In the genomic region with DNA sequence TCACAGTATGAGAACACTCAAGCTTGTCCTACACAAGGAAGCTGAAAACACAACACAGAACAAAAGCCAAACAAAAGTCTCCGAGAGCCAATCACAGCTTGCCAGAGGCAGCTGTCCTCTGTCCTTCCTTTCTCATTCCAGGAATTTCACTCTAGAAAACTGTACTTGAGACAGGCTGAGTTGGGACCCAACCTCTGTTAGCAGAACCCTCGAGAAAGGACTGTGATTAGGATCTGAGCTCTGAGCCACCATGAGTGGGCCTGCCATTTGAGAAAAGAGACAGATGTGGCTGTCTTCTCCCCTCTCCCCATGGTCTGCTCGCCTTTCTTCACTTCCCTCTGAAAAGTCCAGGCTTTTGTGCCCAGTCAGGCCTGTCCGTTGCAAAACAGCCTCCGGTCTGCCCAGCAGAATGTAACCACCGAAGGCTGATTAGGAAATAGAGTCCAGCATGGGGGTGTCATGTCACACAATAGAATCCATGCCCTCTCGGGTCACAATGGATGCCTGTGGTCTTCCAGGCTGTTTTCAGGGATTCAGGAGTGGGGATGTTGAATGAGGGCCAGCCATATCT, we compare ENCODE assay signal across 12 mouse cellular contexts. TPM values are rescaled to one million over a fixed set of nuclear protein-coding genes. Genes with fewer than 3 reads are reported as not detected.
DNase-seq lines count a peak whose midpoint lies in the region; ATAC-seq and TF ChIP-seq lines count a peak whose summit lies in the region.
"Had no signal": no experiment of that assay in that cellular context is flagged by ENCODE, and none has a peak within 500 bp of the region (broad histone marks: within the 10 kb centered on the region; RNA-seq: fewer than 3 reads in every experiment).

No protein-coding gene starts in this region.

- peak; percentile 24; the same call in 1 of the 2 replicates for ATAC-seq in heart, postnatal 0 days (ENCODE audit: insufficient read depth, low read depth)
- no peak for ATAC-seq in neural tube, embryonic 15.5 days (ENCODE audit: low FRiP score)
- ATAC-seq: CD4-positive, CD25-positive, alpha-beta regulatory T cell, adult 4 months; midbrain, embryonic 15.5 days had no signal

- no peak for TF ChIP-seq EP300 in heart, postnatal 0 days (IDR thresholded peaks at IDR 0.05; ENCODE audit: low read depth)

- H3K9me3 ChIP-seq in heart, postnatal 0 days (replicated peaks; ENCODE audit: control insufficient read depth, low read length), result no peaks in the 10 kb centered on the region
- no peaks in the 10 kb centered on the region for H3K9me3 ChIP-seq in neural tube, embryonic 15.5 days (replicated peaks)
- H3K9me3 ChIP-seq: heart, embryonic 13.5 days; midbrain, embryonic 15.5 days had no signal

- H3K4me2 ChIP-seq in heart, postnatal 0 days (ENCODE audit: low read depth, low read length), result no peak overlapping the region
- H3K4me2 ChIP-seq in neural tube, embryonic 15.5 days, result no peak overlapping the region
- H3K4me2 ChIP-seq: heart, embryonic 13.5 days; midbrain, embryonic 15.5 days had no signal

- no peaks in the 10 kb centered on the region for H3K4me1 ChIP-seq in heart, postnatal 0 days (ENCODE audit: control insufficient read depth, insufficient read depth)
- H3K4me1 ChIP-seq in neural tube, embryonic 15.5 days, result 0 out of 2 replicates have a peak, but pooled peaks cover 3% of the 10 kb centered on the region
- H3K4me1 ChIP-seq in lung, adult 2 months (ENCODE audit: control insufficient read depth, insufficient read depth, low read length), result peaks cover 4% of the 10 kb centered on the region

- no peak for TF ChIP-seq CTCF in heart, postnatal 0 days (IDR thresholded peaks at IDR 0.05; ENCODE audit: low read depth)
- TF ChIP-seq CTCF in lung, adult 2 months (IDR thresholded peaks at IDR 0.05; ENCODE audit: insufficient read depth, low read length), result no peak

- DNase-seq in heart, postnatal 0 days (ENCODE audit: low spot score), result no peak
- DNase-seq in heart, postnatal 36 days, result no peak
- DNase-seq in neural tube, embryonic 10.5 days (ENCODE audit: extremely low spot score, low spot score), result no peak
- DNase-seq in lung, adult 2 months, result peak; percentile 20
- DNase-seq in gastrocnemius, postnatal 4 days (ENCODE audit: low spot score in 2 of 2), result no peak
- DNase-seq in spleen, postnatal 10 days (ENCODE audit: low spot score in 2 of 2), result no peak
- no peak for DNase-seq in right cerebral cortex, postnatal 4 days
- DNase-seq: cerebellum, adult 11-12 months had no signal

- intact Hi-C loops in heart, postnatal 36 days (cut with DNase I), result no loop called here

- H3K4me3 ChIP-seq in heart, postnatal 0 days (ENCODE audit: low read depth, low read length), result no peak overlapping the region
- no peak overlapping the region for H3K4me3 ChIP-seq in neural tube, embryonic 15.5 days (replicated peaks)
- no peak overlapping the region for H3K4me3 ChIP-seq in lung, adult 2 months (replicated peaks; ENCODE audit: extremely low read depth, low read depth, low read length)
- H3K4me3 ChIP-seq: heart, embryonic 13.5 days; midbrain, embryonic 15.5 days had no signal

- no peak for TF ChIP-seq POLR2A in lung, adult 2 months (IDR thresholded peaks at IDR 0.05; ENCODE audit: borderline replicate concordance, extremely low read depth, low read depth, low read length)

- no peaks in the 10 kb centered on the region for H3K27me3 ChIP-seq in heart, postnatal 0 days (ENCODE audit: control insufficient read depth, insufficient read depth, low read length)
- H3K27me3 ChIP-seq in neural tube, embryonic 15.5 days (replicated peaks), result no peaks in the 10 kb centered on the region
- H3K27me3 ChIP-seq: heart, embryonic 13.5 days; midbrain, embryonic 15.5 days had no signal

- no peaks in the 10 kb centered on the region for H3K36me3 ChIP-seq in heart, postnatal 0 days (replicated peaks; ENCODE audit: control insufficient read depth, insufficient read depth, low read length)
- H3K36me3 ChIP-seq in neural tube, embryonic 15.5 days, result no peaks in the 10 kb centered on the region
- H3K36me3 ChIP-seq: heart, embryonic 13.5 days; midbrain, embryonic 15.5 days had no signal

- no peak overlapping the region for H3K9ac ChIP-seq in heart, postnatal 0 days (replicated peaks; ENCODE audit: low read depth, low read length)
- no peak overlapping the region for H3K9ac ChIP-seq in neural tube, embryonic 15.5 days (replicated peaks)
- H3K9ac ChIP-seq: heart, embryonic 13.5 days; midbrain, embryonic 15.5 days had no signal

- WGBS in heart, postnatal 0 days, result 46% methylated on average over 7 of the region's 7 CpGs
- 30% methylated on average over 7 of the region's 7 CpGs for WGBS in neural tube, embryonic 15.5 days
- WGBS in lung, adult 2 months, result 38% methylated on average over 7 of the region's 7 CpGs

- H3K27ac ChIP-seq in heart, postnatal 0 days (ENCODE audit: low read depth), result 0 out of 2 replicates have a peak overlapping the region, but pooled peaks have one; percentile 15
- 0 out of 2 replicates have a peak overlapping the region, but pooled peaks have one; percentile 41 for H3K27ac ChIP-seq in neural tube, embryonic 15.5 days (replicated peaks)
- H3K27ac ChIP-seq: heart, embryonic 13.5 days; midbrain, embryonic 15.5 days had no signal

RNA-seq across cellular contexts. Expression of gene Shroom3, which starts 24.8 kb away (rescaled TPM):
- total RNA-seq in heart, postnatal 0 days (2014; rRNA removed; ENCODE audit: low replicate concordance), result 72.4 and 76.9 TPM in 2 replicates
- 11.6 and 13.3 TPM in 2 replicates for polyA plus RNA-seq in heart, postnatal 0 days (2015; fragmentation: Nextera tagmentation; extraction: Ambion mirVana)
- total RNA-seq in heart, postnatal 36 days (2021), result 10 to 100 TPM; 40.0 to 48.9 TPM
- polyA plus RNA-seq in neural tube, embryonic 15.5 days (2015; fragmentation: Nextera tagmentation; extraction: Ambion mirVana), result 1.8 and 2.3 TPM in 2 replicates
- polyA plus RNA-seq in lung, adult 2 months (2012; rRNA removed), result 63.6 and 70.0 TPM in 2 replicates
- total RNA-seq in gastrocnemius, postnatal 4 days (2021), result 10 to 100 TPM in 1 of 2 experiments, 1 to 10 TPM in 1; 8.9 to 11.0 TPM
- polyA plus RNA-seq: CD4-positive, CD25-positive, alpha-beta regulatory T cell, adult 4 months had no signal

RNA-seq across cellular contexts. Expression of gene Ccdc158, which starts 32.9 kb away (rescaled TPM):
- total RNA-seq in heart, postnatal 0 days (2014; rRNA removed; ENCODE audit: low replicate concordance), result 1.7 TPM in 1 of 2 replicates, not detected in the other
- 0.27 and 0.45 TPM in 2 replicates for polyA plus RNA-seq in heart, postnatal 0 days (2015; fragmentation: Nextera tagmentation; extraction: Ambion mirVana)
- not detected for total RNA-seq in heart, postnatal 36 days (2021)
- 0.31 and 0.54 TPM in 2 replicates for polyA plus RNA-seq in neural tube, embryonic 15.5 days (2015; fragmentation: Nextera tagmentation; extraction: Ambion mirVana)
- 0.33 and 0.37 TPM in 2 replicates for polyA plus RNA-seq in lung, adult 2 months (2012; rRNA removed)
- total RNA-seq in gastrocnemius, postnatal 4 days (2021), result under 1 TPM; 0.10 to 0.25 TPM
- polyA plus RNA-seq: CD4-positive, CD25-positive, alpha-beta regulatory T cell, adult 4 months had no signal
